16 mouse cellular contexts compared by ENCODE assay signal in the genomic region with DNA sequence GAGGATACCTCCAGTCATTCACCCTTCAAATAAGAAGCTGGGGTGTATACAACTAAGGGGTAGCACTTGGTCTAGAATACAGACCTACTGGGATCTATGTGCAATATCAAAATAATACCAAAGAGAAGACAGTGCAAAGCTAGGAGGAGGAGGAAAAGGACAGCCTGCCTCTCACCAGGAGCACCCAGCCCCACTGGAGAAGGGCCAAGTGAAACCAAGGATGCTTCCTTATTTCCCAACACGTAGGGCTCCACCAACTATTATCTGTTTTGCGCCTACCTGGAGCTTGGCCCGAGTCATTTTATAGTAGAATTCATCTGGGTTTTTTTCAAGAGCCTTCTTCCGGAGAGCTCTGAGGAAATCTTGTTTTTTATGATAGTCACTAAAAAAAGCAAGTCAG. TPM values are rescaled to one million over a fixed set of nuclear protein-coding genes. Genes with fewer than 3 reads are reported as not detected.
"Had no signal": no experiment of that assay in that cellular context is flagged by ENCODE, and none has a peak within 500 bp of the region (broad histone marks: within the 10 kb centered on the region; RNA-seq: fewer than 3 reads in every experiment).

No protein-coding gene starts in this region.

- H3K4me3 ChIP-seq: layer of hippocampus, adult 2 months; limb, embryonic 10.5 days; limb, embryonic 13.5 days; liver, embryonic 12.5 days; liver, embryonic 15.5 days; lung, embryonic 15.5 days had no signal

- H3K27ac ChIP-seq: kidney, postnatal 0 days; layer of hippocampus, adult 2 months; limb, embryonic 10.5 days; limb, embryonic 13.5 days; liver, embryonic 12.5 days; liver, embryonic 15.5 days; lung, embryonic 15.5 days had no signal

- H3K4me1 ChIP-seq: limb, embryonic 10.5 days; limb, embryonic 13.5 days; liver, embryonic 15.5 days; lung, embryonic 15.5 days had no signal

- DNase-seq: kidney, postnatal 25 days; layer of hippocampus, adult 9-11 months; liver; lung, adult 18-20 months; lung, postnatal 10 days; lung, postnatal 36 days; midbrain, embryonic 14.5 days; thymus, adult 2 months; thymus, postnatal 25 days had no signal

- H3K27me3 ChIP-seq: limb, embryonic 13.5 days; liver, embryonic 12.5 days; liver, embryonic 15.5 days; lung, embryonic 15.5 days had no signal

RNA-seq across cellular contexts. Expression of gene Pou3f1, which starts 26.9 kb away (rescaled TPM):
- polyA plus RNA-seq: liver, embryonic 15.5 days had no signal
